Mouse (Mus musculus) lung, postnatal 0 days (tissue): Measurements from ENCODE around the gene Fktn. TPM values are rescaled to one million over a fixed set of nuclear protein-coding genes. Genes with fewer than 3 reads are reported as not detected.

ENCODE experiments used
- ATAC-seq: fragments of 200-750 bp; cut with Nextera tagmentation; 2 replicates; pipeline ENCODE4 v1.8.0; 2017; ENCODE audit warnings: moderate library complexity
- DNase-seq: peaks from one replicate; pipeline ENCODE4 v3.0.0-alpha.2; 2016; ENCODE audit warnings: low spot score
- H3K27ac ChIP-seq: fragments of 300-500 bp; sonication (generic); 2 replicates; pipeline ENCODE4 v1.5.1; 2014; ENCODE audit warnings: antibody characterized with exemption, mild to moderate bottlenecking, low read length, mixed read lengths
- H3K27me3 ChIP-seq: fragments of 300-500 bp; sonication (generic); replicated peaks from 2 replicates; pipeline ENCODE4 v1.6.1; 2014; ENCODE audit warnings: low read length, mixed read lengths; ENCODE audit not compliant: insufficient read depth
- H3K36me3 ChIP-seq: fragments of 300-500 bp; sonication (generic); 2 replicates; pipeline ENCODE4 v1.6.1; 2014; ENCODE audit warnings: low read length, mixed read lengths; ENCODE audit not compliant: insufficient read depth
- H3K4me1 ChIP-seq: fragments of 300-500 bp; sonication (generic); 2 replicates; pipeline ENCODE4 v1.6.1; 2014; ENCODE audit warnings: antibody characterized with exemption, low read depth, low read length, mixed read lengths; ENCODE audit not compliant: insufficient read depth
- H3K4me2 ChIP-seq: fragments of 300-500 bp; sonication (generic); replicated peaks from 2 replicates; pipeline ENCODE4 v1.6.1; 2014; ENCODE audit warnings: low read depth, mild to moderate bottlenecking, low read length, moderate library complexity, mixed read lengths
- H3K4me3 ChIP-seq: fragments of 300-500 bp; sonication (generic); 2 replicates; pipeline ENCODE4 v1.5.1; 2014; ENCODE audit warnings: low read depth, low read length
- H3K9ac ChIP-seq: fragments of 300-500 bp; sonication (generic); replicated peaks from 2 replicates; pipeline ENCODE4 v1.6.1; 2014; ENCODE audit warnings: low read depth, mild to moderate bottlenecking
- H3K9me3 ChIP-seq: fragments of 300-500 bp; sonication (generic); 2 replicates; pipeline ENCODE4 v1.6.1; 2016; ENCODE audit warnings: low read length, mixed read lengths
- CTCF ChIP-seq: IDR thresholded peaks from 2 replicates; pipeline ENCODE4 v1.5.1; 2016; ENCODE audit warnings: antibody characterized with exemption, mild to moderate bottlenecking
- EP300 ChIP-seq: IDR thresholded peaks from 2 replicates; pipeline ENCODE4 v1.6.1; 2016; ENCODE audit warnings: antibody characterized with exemption, mild to moderate bottlenecking, control low read depth
- WGBS: fragments of 180-500 bp; shearing (Covaris S2); extraction: QIAGEN DNeasy Blood & Tissue Kit; methylation state at CpG from one replicate; pipeline ENCODE4 v1.1.7; 2014; 5-methylcytosine and 5-hydroxymethylcytosine counted together
- polyA plus RNA-seq: library from polyadenylated mRNA; unstranded; fragments of >200 nt; fragmentation: Nextera tagmentation; extraction: Ambion mirVana; gene quantifications from 2 replicates; pipeline ENCODE4 v1.2.1, GENCODE M21; 2015

Gene Fktn
- polyA plus RNA-seq, 1 experiment from 2014 or later: 8.8 TPM

DNA sequence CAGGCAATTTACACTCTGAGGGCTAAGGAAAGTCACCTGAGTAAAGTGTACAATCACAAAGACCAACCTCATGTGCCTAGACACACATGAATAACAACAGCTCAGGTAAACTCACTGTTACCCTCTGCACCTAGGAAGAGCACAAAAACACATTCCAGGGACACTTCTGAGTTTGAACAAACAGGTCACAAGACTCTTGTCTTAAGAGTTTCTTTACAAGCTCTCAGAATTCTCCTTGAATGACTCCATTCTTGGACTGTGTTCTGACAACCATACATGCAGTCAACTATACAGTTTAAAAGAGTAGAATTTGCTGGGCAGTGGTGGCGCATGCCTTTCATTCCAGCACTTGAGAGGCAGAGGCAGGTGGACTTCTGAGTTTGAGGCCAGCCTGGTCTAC lies 14.3 kb downstream of the Fktn start:
- peak; percentile 78 for DNase-seq
- Histone ChIP-seq H3K9me3 (no peaks in the 10 kb centered on the region), H3K4me3 (no peak overlapping the region), H3K9ac (no peak overlapping the region), H3K36me3 (0 out of 2 replicates have a peak, but pooled peaks cover 4% of the 10 kb centered on the region), H3K27ac (no peak overlapping the region), H3K27me3 (no peaks in the 10 kb centered on the region), H3K4me1 (no peaks in the 10 kb centered on the region), H3K4me2 (no peak overlapping the region)
- WGBS: 66% methylated on average over 1 of the region's 1 CpGs
- TF ChIP-seq CTCF (no peak), EP300 (peak; percentile 89)
- peak; percentile 89 for ATAC-seq

DNA sequence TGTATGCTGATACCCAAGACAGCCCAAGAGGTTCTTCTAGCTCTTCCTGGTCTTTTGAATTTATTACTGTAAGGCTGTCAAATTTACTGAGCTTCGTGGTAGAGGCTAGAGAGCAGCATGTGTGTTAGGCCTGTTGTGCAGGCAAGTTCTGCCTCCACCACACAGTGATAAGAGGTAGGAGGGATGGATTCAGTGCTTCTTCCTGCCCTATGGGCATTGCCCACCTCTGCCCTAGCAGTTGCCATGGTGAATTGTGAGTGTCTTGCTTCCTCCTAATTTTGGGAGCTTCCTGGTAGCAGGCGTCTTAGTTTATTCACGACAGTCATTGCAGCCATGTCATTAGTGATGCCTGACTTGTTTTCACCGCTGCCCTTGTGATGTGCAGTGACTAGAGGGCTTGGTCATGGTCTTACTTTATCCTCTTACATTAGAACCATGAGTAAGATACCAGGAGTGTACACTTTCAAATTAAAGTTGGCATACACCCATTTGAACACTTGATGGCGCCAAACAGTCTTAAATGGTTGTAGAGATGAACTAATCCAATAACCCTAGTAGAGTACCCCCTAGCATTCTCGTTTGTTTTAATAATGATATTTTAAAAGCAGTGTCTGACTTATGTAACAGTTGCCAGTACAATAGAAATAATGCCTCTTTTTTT lies 25.3 kb downstream of the Fktn start:
- no peaks in the 10 kb centered on the region for H3K36me3 ChIP-seq

DNA sequence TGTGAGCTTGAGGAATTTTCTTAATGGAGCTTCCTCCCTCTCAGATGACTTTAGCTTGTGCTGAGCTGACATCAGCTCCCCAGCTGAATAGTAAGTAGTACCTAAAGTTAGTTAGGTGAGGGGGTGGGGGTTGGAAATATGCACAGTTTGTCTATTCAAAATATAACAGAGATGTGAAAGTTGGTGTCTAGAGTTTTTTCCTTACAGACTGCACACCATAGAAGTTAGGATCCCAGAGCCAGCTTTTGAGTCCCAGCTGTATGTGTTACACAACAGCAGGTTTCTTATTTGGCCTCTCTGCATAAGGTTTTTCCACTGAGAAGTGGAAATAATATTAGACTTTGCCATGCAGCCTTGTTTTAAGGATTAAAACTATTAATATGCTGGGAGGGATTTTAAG lies 36.0 kb downstream of the Fktn start:
- no peak overlapping the region for H3K4me2 ChIP-seq

More for the DNA sequence above, 25.3 kb downstream of the Fktn start:
- ATAC-seq (peak; percentile 32), DNase-seq (peak; percentile 78)
- TF ChIP-seq CTCF (peak; percentile 77), EP300 (no peak)
- H3K4me2 ChIP-seq: no peak overlapping the region
- no peaks in the 10 kb centered on the region for H3K27me3 ChIP-seq
- no peak overlapping the region for H3K4me3 ChIP-seq
- 40% methylated on average over 6 of the region's 6 CpGs for WGBS
- no peaks in the 10 kb centered on the region for H3K9me3 ChIP-seq
- H3K4me1 ChIP-seq: no peaks in the 10 kb centered on the region
- H3K9ac ChIP-seq: no peak overlapping the region
- no peak overlapping the region for H3K27ac ChIP-seq

DNA sequence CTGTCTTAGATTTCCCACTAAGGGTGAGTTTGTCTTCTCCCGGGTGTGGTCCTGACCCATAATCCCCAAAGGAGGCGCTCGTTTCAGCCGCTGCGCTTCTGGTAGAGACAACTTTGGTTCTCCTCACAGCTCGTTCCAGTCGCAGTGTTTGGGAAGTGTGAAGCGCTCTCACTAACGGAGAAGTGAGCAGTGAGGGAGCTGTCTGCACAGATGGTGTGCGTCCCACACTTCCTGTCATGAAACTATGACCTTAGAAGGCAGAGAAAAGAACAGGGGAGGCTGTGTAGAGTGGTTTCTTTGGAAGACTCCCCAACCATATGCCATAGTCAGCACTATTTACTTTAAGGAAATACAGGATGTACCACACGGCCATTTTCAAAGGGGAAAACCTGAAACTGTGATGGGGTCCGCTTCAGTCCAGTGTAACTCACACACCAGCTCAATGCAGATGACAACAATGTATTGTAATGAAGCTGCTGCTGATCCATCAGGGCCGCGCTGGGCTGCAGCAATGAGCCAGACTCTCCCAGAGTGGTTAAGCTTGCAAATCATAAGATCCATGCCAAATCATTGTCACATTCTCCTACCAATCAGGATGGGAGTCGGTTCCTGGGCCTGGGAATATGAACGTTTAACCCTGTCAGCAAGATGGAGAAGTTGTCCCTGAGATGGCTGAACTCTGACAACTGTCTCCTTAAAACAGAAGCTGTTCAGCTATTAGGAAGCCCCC lies 36.8 kb downstream of the Fktn start:
- Histone ChIP-seq H3K4me1 (no peaks in the 10 kb centered on the region), H3K9ac (no peak overlapping the region), H3K27me3 (no peaks in the 10 kb centered on the region), H3K9me3 (no peaks in the 10 kb centered on the region), H3K27ac (no peak overlapping the region), H3K4me3 (no peak overlapping the region), H3K36me3 (no peaks in the 10 kb centered on the region), H3K4me2 (no peak overlapping the region)
- WGBS: 58% methylated on average over 16 of the region's 16 CpGs
- TF ChIP-seq EP300 (no peak), CTCF (peak; percentile 20; the same call in 1 of the 2 replicates)
- DNase-seq: peak; percentile 59
- ATAC-seq: peak; percentile 72

More for the DNA sequence above, 36.0 kb downstream of the Fktn start:
- H3K9me3 ChIP-seq: no peaks in the 10 kb centered on the region
- no peak overlapping the region for H3K27ac ChIP-seq
- TF ChIP-seq EP300 (no peak), CTCF (no peak)
- ATAC-seq (peak; percentile 33; the same call in 1 of the 2 replicates), DNase-seq (peak; percentile 51)
- no peaks in the 10 kb centered on the region for H3K36me3 ChIP-seq
- no peak overlapping the region for H3K9ac ChIP-seq
- H3K4me3 ChIP-seq: no peak overlapping the region
- H3K27me3 ChIP-seq: no peaks in the 10 kb centered on the region
- H3K4me1 ChIP-seq: no peaks in the 10 kb centered on the region

DNA sequence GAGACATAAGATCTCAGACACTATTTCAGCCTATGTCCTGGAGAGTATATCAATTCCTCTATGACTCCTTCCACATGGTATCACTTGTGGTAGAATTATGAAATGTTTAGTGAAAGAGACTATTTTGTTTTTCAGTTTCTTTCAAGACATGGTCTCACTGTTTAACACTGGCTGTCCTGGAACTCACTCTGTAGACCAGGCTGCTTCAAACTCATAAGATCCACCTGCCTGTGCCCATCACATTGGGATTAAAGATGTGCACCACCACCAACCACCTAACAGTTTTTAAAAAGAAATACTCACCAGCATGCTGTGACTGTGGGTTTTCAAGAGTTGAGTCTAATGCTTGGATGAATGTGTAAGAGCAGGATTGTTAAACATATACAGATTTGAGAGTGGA lies 43.2 kb downstream of the Fktn start:
- TF ChIP-seq EP300: no peak
- TF ChIP-seq CTCF: no peak
- no peaks in the 10 kb centered on the region for H3K27me3 ChIP-seq
- H3K4me2 ChIP-seq: no peak overlapping the region
- H3K4me3 ChIP-seq: no peak overlapping the region
- H3K27ac ChIP-seq: no peak overlapping the region
- H3K9ac ChIP-seq: no peak overlapping the region
- DNase-seq (no peak), ATAC-seq (no peak)
- no peaks in the 10 kb centered on the region for H3K4me1 ChIP-seq
- no peaks in the 10 kb centered on the region for H3K36me3 ChIP-seq
- no peaks in the 10 kb centered on the region for H3K9me3 ChIP-seq

DNA sequence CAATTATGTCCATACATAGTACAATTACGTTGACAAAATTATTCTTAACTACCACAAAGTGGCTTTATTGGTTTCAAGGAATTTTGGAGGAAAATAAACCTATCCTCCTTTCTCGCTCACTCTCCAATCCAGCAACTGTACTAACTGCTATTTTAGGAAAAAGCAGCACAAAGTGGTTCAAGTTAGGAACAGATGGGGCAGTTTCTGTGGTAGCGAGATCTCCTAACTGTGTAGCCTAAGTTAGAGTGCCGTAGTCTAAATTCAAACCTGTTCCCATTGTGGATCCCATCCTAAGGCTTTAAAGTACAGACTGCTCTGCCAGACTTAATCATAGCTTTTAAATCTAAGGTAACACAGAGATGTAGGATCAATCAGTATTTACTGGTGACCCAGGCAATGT lies 45.0 kb downstream of the Fktn start:
- H3K36me3 ChIP-seq: no peaks in the 10 kb centered on the region
- no peaks in the 10 kb centered on the region for H3K27me3 ChIP-seq
- no peak overlapping the region for H3K27ac ChIP-seq
- no peak for DNase-seq
- 82% methylated on average over 4 of the region's 4 CpGs for WGBS
- no peak for ATAC-seq
- H3K9ac ChIP-seq: no peak overlapping the region
- no peaks in the 10 kb centered on the region for H3K9me3 ChIP-seq
- no peak overlapping the region for H3K4me2 ChIP-seq
- no peak overlapping the region for H3K4me3 ChIP-seq
- TF ChIP-seq CTCF: no peak
- TF ChIP-seq EP300: no peak
- H3K4me1 ChIP-seq: no peaks in the 10 kb centered on the region
